Mouse (Mus musculus) G1E (cell line): ENCODE measurements around the gene Tdrd9. TPM values are rescaled to one million over a fixed set of nuclear protein-coding genes. Genes with fewer than 3 reads are reported as not detected.
A peak's percentile ranks its signal among the peaks of the same experiment; 100 is the strongest.

Source experiments
- ATAC-seq: 2 replicates; pipeline ENCODE4 v1.8.0; 2016; ENCODE audit warnings: mild to moderate bottlenecking; ENCODE audit not compliant: insufficient number of reproducible peaks, poor library complexity, low FRiP score, severe bottlenecking; ENCODE audit errors: extremely low read depth
- DNase-seq: peaks from one replicate; pipeline ENCODE4 v3.0.0; 2012; ENCODE audit warnings: low spot score
- H3K27me3 ChIP-seq: 2 replicates; pipeline ENCODE4 v1.6.1; 2012; ENCODE audit warnings: mild to moderate bottlenecking, low read length, inconsistent platforms; ENCODE audit not compliant: insufficient read depth
- H3K36me3 ChIP-seq: replicated peaks from 2 replicates; pipeline ENCODE3; 2012; ENCODE audit warnings: mild to moderate bottlenecking, inconsistent platforms
- H3K4me1 ChIP-seq: 2 replicates; pipeline ENCODE4 v1.6.1; 2012; ENCODE audit warnings: low read depth, low read length, inconsistent platforms, mixed read lengths; ENCODE audit not compliant: insufficient read depth
- H3K4me3 ChIP-seq: 2 replicates; pipeline ENCODE4 v1.5.1; 2012; ENCODE audit warnings: low read depth, mild to moderate bottlenecking, inconsistent platforms, low read length, moderate library complexity, mixed read lengths
- H3K9me3 ChIP-seq: replicated peaks from 2 replicates; pipeline ENCODE4 v1.6.1; 2012; ENCODE audit warnings: inconsistent platforms
- CTCF ChIP-seq: IDR thresholded peaks from 2 replicates; pipeline ENCODE4 v1.5.1; 2012; ENCODE audit warnings: low read depth, low read length, inconsistent platforms, mixed read lengths
- GATA1 ChIP-seq: IDR thresholded peaks from 2 replicates; pipeline ENCODE4 v1.6.1; 2012; ENCODE audit warnings: borderline replicate concordance, low read length, inconsistent platforms, mixed read lengths
- GATA2 ChIP-seq: IDR thresholded peaks from 2 replicates; pipeline ENCODE4 v1.6.1; 2012; ENCODE audit warnings: low read depth, low read length, inconsistent platforms, borderline replicate concordance
- POLR2AphosphoS5 ChIP-seq: IDR thresholded peaks from 2 replicates; pipeline ENCODE4 v1.6.1; 2012; ENCODE audit warnings: low read depth, low read length, inconsistent platforms; ENCODE audit not compliant: insufficient replicate concordance
- TAL1 ChIP-seq: conservative IDR thresholded peaks from 2 replicates; pipeline ENCODE4 v1.6.1; 2012; ENCODE audit warnings: low read depth, low read length, inconsistent platforms, mixed read lengths
- polyA plus RNA-seq: library from polyadenylated mRNA; stranded (reverse); fragments of >175 nt; gene quantifications from 2 replicates; pipeline ENCODE4 v1.2.3, GENCODE M21; 2012
- total RNA-seq, 2 experiments: library from RNA; stranded (forward) in 1 of 2; stranded (reverse) in 1 of 2; fragments of 200-1000 nt in 1 of 2; fragments of >200 nt in 1 of 2; fragmentation: Nextera tagmentation in 1 of 2; gene quantifications; 2 replicates each; pipeline ENCODE4 v1.2.3; 2014 to 2017

Tdrd9 gene
- total and polyA plus RNA-seq, 3 experiments: 0.76 TPM; not detected in 2

- Histone ChIP-seq H3K27me3 (peaks cover 8% of the 10 kb centered on the region; the same call in 1 of the 2 replicates), H3K9me3 (no peaks in the 10 kb centered on the region), H3K4me1 (0 out of 2 replicates have a peak, but pooled peaks cover 3% of the 10 kb centered on the region), H3K36me3 (no peaks in the 10 kb centered on the region), H3K4me3 (no peak overlapping the region)
- no peak for ATAC-seq
- peak; percentile 90 for DNase-seq
- TF ChIP-seq GATA1 (no peak), CTCF (peak; percentile 100)
Measured at GRCm38 (mm10) chr12:112113710-112114109, 142.4 kb downstream of the Tdrd9 start.

DNA sequence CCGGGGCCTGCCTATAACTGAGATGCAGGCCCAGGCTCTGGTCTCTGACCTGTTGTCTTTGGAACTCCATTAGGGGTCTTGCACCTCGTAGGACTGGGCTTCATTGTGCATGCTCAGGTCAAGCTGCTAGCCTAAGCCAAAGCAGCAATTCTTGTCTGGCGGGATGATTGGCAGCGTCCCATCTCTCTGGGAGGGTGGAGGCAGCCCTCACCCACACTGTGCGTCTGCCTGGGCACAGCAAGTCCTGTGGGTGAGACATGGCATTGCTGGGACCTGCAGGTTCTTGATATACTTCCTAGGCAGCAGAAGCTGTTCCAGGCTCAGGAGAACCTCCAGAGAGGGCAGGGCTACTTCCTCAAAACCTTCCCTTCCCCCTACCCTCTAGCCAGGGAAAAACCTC lies 145.6 kb downstream of the Tdrd9 start:
- no peaks in the 10 kb centered on the region for H3K36me3 ChIP-seq
- DNase-seq (no peak), ATAC-seq (no peak)
- peaks cover 6% of the 10 kb centered on the region; the same call in 1 of the 2 replicates for H3K27me3 ChIP-seq
- no peak overlapping the region for H3K4me3 ChIP-seq
- TF ChIP-seq TAL1 (no peak), POLR2AphosphoS5 (no peak), CTCF (no peak), GATA1 (no peak)
- H3K4me1 ChIP-seq: 0 out of 2 replicates have a peak, but pooled peaks cover 3% of the 10 kb centered on the region
- H3K9me3 ChIP-seq: no peaks in the 10 kb centered on the region

DNA sequence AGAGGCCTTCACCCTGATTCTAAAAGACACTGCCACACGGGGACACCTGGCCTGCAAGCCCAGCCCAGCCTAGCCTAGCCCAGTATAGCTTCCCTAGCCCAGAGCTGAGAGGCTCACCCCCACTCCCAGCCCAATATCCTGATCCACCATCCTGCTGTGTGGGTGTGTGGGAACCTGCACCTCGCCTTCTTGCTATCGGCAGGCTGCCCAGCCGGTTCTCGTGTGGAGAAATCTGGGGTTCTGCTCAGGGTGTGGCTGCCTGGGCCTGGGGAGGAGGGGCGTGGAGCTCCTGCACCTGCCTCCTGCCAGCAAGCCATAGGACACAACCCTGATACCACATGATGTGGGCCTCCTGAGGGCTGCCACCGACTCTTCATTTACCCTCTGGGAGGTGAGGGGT lies 146.3 kb downstream of the Tdrd9 start:
- H3K27me3 ChIP-seq: peaks cover 2% of the 10 kb centered on the region; the same call in 1 of the 2 replicates
- TF ChIP-seq POLR2AphosphoS5: no peak
- TF ChIP-seq CTCF: no peak
- no peak for TF ChIP-seq GATA2
- no peak for TF ChIP-seq GATA1
- no peak for TF ChIP-seq TAL1
- ATAC-seq: no peak
- H3K4me3 ChIP-seq: no peak overlapping the region
- H3K4me1 ChIP-seq: 0 out of 2 replicates have a peak, but pooled peaks cover 3% of the 10 kb centered on the region
- no peak for DNase-seq
- H3K9me3 ChIP-seq: no peaks in the 10 kb centered on the region
- H3K36me3 ChIP-seq: no peaks in the 10 kb centered on the region

Other genes with a start within 250 kb of the Tdrd9 start
- gene Klc1, start 212.7 kb upstream of the Tdrd9 start, total RNA-seq (2014; fragmentation: Nextera tagmentation): 53.9 and 57.2 TPM in 2 replicates
- gene Klc1, start 212.7 kb upstream of the Tdrd9 start, total RNA-seq (2017): 68.2 and 70.6 TPM in 2 replicates
- 65.0 and 68.9 TPM in 2 replicates for gene Klc1, start 212.7 kb upstream of the Tdrd9 start, polyA plus RNA-seq
- 18.3 and 26.0 TPM in 2 replicates for gene Xrcc3, start 157.7 kb upstream of the Tdrd9 start, total RNA-seq (2014; fragmentation: Nextera tagmentation)
- 10.8 and 16.1 TPM in 2 replicates for gene Xrcc3, start 157.7 kb upstream of the Tdrd9 start, total RNA-seq (2017)
- 13.5 and 21.7 TPM in 2 replicates for gene Xrcc3, start 157.7 kb upstream of the Tdrd9 start, polyA plus RNA-seq
- gene Zfyve21, start 157.4 kb upstream of the Tdrd9 start, total RNA-seq (2014; fragmentation: Nextera tagmentation): 13.8 and 21.1 TPM in 2 replicates
- gene Zfyve21, start 157.4 kb upstream of the Tdrd9 start, total RNA-seq (2017): 32.5 and 33.9 TPM in 2 replicates
- gene Zfyve21, start 157.4 kb upstream of the Tdrd9 start, polyA plus RNA-seq: 13.9 and 14.8 TPM in 2 replicates
- 41.7 and 51.5 TPM in 2 replicates for gene Ppp1r13b, start 63.4 kb upstream of the Tdrd9 start, total RNA-seq (2014; fragmentation: Nextera tagmentation)
- 16.4 and 19.7 TPM in 2 replicates for gene Ppp1r13b, start 63.4 kb upstream of the Tdrd9 start, total RNA-seq (2017)
- 27.8 and 28.1 TPM in 2 replicates for gene Ppp1r13b, start 63.4 kb upstream of the Tdrd9 start, polyA plus RNA-seq
- gene Atp5mpl, start 4.6 kb upstream of the Tdrd9 start, total RNA-seq (2014; fragmentation: Nextera tagmentation): 56.4 and 70.0 TPM in 2 replicates
- gene Atp5mpl, start 4.6 kb upstream of the Tdrd9 start, total RNA-seq (2017): 1,497 and 1,593 TPM in 2 replicates
- 14.9 and 17.7 TPM in 2 replicates for gene Atp5mpl, start 4.6 kb upstream of the Tdrd9 start, polyA plus RNA-seq
- gene Rd3l, start 9.8 kb downstream of the Tdrd9 start, total RNA-seq (2014; fragmentation: Nextera tagmentation): not detected in 2 replicates
- 0.12 and 0.16 TPM in 2 replicates for gene Rd3l, start 9.8 kb downstream of the Tdrd9 start, total RNA-seq (2017)
- not detected in 2 replicates for gene Rd3l, start 9.8 kb downstream of the Tdrd9 start, polyA plus RNA-seq
- not detected in 2 replicates for gene Aspg, start 135.1 kb downstream of the Tdrd9 start, total RNA-seq (2014; fragmentation: Nextera tagmentation)
- gene Aspg, start 135.1 kb downstream of the Tdrd9 start, total RNA-seq (2017): 0.33 TPM in 1 of 2 replicates, not detected in the other
- not detected in 2 replicates for gene Aspg, start 135.1 kb downstream of the Tdrd9 start, polyA plus RNA-seq
- gene Kif26a, start 174.6 kb downstream of the Tdrd9 start, total RNA-seq (2014; fragmentation: Nextera tagmentation): not detected in 2 replicates
- gene Kif26a, start 174.6 kb downstream of the Tdrd9 start, total RNA-seq (2017): 0.06 TPM in 1 of 2 replicates, not detected in the other
- gene Kif26a, start 174.6 kb downstream of the Tdrd9 start, polyA plus RNA-seq: not detected in 2 replicates